Mouse (Mus musculus) embryo, embryonic 11.5 days (tissue): ENCODE data around the gene Rap2c.

Experiments
- DNase-seq: peaks from one replicate; pipeline ENCODE4 v3.0.0-alpha.2; 2012; ENCODE audit warnings: low read depth, low spot score

Gene Rap2c

DNA sequence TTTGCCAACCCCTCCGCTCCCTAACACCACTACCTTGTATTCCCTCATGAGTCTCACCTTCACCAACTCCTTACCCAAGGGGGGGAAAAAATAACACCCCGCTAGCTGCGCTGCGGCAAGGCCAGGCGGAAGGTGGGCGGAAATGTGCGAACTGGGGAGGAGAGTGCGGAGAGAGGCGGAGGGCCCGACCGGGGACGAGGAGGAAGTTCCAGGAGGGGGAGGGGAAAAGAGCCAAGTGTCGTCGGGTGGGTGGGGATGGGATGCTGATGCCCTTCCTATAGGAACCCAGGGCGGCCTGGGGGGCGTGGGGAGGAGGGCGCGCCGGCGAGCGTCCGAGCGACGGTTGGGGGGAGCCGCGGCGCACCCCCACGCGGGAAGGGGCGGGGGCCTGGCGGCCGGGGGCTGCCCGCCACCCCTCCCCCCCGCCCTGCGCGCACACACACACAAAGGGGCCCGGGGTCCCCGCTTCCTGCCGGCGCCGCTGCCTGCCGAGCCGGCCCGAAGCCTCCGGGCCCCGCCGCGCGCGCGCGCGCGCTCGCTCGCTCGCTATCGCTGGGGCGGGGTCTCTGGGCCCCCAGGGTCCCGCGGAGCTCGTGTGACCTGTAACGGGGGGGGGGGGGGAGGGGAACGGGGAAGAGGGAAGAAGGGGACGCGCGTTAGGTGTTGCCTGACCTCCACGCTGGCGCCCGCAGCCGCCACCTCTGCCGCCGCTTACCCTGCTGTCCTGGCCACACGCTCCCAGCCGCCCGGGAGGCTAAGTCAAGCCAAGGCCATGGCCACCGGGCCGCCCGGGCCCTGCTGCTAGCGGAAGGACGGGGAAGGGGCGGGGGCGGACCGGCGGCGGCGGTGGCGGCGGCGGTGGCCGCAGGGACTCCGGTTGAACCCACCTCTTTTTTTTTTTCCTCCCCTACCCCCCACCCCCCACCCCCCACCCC lies at the start of gene Rap2c:
Gene Rap2c, minus strand, starts transcription at position 168 of the 935 bp plus-strand sequence.
- DNase-seq = peak; percentile 71

DNA sequence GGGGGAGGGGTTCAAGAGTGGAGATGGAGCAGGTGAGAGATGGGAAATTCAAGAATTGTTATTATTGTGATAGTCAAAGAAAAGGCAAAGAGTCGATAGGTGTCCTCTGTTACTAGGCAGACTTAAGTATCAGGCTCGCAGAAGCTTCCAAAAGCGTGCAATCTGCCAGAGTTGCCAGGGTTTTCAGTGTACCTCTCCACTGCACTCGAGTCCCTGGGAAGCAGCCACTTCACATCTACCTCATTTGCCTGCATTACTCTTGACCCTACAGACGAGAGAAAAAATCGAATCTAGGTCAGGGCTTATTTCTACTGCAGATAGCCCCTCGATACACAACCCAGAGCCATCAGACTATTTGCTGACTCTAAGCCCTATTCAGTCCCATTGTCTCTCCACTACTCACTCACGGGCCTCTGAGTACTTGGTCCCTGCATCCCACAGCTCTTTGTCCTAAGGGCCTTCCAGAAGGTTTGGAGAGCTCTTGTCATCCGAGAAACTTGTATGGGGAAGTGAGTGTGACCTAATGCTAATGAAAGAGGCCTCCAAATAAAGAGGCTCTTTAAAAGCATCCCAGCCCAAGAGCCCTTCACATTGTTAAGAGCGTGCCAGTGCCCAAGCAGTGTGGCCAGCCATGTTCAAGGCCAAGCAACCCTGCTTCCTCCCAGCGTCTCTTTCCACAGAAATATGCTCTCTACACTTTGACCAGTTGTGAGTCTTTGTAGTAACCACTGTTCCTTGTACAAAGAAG lies 48.9 kb upstream of the Rap2c start:
- DNase-seq = no peak

DNA sequence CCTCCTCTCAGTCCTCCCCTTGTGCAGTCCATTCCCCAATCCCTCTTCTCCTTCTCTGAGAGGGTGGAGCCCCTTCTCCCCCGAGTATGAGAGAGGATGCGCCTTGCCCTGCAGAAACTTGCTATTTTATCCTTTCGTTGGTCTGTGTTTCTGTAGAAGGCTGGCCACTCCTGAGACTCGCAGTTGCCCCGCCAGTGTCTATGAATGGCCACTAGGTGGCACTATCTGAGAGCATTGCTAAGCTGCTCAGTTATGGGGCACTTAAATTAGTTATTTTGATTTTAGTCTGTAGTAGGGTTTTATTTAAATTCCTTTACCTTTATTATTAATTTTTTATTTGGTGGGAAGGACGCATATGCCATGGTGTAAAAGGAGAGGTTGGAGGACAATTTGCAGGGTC lies 48.0 kb upstream of the Rap2c start:
- peak; percentile 34 for DNase-seq

DNA sequence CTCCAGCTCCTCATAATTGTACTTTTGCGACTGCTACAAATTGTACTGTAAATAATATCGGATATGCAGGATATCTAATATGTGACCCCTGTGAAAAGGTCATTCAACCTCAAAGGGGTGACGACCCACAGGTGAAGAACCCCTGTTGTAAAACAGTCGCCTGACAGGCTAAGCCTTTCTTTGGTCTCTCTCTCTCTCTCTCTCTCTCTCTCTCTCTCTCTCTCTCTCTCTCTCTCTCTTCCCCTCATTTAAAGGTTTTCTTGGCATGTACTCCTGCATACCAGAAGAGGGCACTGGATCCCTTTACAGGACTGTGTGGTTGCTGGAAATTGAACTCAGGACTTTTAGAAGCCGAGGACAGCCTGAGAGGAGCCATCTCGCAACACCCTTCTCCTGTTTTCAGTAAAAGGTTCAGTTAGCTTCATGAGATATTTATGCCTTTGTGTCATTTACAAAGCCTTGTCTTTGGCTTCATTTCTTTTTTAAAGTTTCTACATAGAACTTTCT lies 47.4 kb upstream of the Rap2c start:
- DNase-seq = no peak

DNA sequence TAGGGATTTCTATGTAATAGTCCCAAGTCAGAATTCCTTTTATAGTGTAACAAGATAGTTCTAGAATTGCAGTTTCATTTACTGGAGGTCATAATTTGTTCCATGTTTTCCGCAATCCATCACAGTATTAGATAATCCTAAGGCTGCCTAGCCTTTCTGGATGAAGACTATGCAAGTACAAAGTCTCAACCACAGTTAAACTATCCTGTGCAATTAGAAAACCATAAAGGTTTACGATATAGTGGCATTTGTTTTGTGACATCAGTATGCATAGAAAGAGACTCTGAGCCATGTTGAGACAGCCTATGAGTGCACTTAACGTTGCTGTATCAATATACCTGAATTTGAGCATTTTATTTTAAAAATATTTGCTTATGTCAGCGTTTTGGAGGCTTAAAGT lies 42.4 kb upstream of the Rap2c start:
- no peak for DNase-seq

DNA sequence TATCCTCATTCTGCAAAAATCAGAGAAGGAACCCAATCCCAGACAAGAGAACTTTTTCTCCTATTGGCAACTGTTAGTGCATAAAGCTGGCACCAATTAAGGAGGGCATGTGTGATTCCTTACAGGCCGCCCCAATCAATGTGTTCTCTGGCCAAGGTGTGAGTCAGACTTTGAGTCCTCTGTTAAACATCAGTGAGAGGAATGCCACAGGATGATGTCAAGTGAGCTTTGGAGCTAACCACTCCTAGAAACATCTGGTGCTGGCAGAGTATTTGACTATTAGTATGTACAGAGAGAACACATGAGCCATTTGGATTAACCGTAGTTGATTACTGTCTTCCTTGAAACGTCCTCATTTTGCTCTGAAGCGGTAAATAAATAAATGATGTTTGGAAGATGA lies 40.9 kb upstream of the Rap2c start:
- DNase-seq = no peak

DNA sequence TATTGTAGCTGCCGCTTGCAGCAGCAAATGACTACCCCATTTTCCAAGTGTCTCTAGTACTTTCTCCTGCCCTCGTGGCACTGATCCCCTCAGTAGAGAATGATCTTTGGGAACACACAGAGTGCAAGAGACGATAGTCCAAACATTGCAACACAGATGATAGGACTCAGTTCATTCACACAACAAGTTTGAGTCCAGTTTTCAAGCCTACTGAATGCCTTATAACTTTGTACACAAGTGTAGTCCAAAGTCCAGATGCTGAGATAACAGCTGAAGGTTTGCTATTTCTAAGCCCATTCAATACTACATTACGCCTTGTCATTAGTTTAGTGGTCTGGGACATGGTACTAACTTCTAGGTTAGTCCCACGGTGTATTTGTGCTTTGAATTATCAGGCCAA lies 40.5 kb upstream of the Rap2c start:
- DNase-seq = no peak

DNA sequence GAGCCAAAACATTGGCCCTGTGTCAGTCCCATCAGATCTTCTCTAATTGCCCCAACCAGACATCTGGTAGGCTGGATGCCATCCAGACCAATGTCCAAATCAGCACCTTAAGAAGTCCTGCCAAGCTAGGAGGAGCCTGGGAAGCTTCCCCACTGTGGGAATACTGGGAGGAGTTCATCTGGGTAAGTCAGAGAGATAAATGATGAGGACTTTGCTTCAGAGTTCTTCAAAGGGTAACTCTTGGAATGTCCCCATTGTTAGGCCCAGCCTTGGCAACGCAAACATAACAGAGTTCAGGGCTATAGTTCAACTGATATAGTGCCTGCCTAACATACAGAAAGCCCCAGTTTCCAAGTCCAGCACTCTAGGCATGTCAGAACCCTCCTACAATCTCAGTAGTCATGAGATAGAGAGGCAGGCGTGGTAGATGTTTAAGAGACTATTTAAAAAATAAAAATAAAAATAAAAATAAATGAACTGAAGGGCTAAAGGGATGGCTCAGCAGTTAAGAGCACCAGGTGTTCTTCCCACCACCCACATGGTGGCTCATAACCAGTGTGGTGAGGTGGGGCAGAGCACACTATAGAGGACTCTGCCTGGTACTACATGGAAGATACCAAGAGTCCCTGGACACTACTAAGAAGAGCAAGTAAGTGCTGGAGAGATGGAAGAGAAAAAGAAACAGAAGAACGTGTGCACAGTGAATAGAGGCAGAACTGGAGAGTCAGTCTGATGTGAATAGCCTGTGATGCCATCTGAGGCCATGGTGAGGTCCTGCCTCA lies 34.1 kb upstream of the Rap2c start:
- DNase-seq = no peak

DNA sequence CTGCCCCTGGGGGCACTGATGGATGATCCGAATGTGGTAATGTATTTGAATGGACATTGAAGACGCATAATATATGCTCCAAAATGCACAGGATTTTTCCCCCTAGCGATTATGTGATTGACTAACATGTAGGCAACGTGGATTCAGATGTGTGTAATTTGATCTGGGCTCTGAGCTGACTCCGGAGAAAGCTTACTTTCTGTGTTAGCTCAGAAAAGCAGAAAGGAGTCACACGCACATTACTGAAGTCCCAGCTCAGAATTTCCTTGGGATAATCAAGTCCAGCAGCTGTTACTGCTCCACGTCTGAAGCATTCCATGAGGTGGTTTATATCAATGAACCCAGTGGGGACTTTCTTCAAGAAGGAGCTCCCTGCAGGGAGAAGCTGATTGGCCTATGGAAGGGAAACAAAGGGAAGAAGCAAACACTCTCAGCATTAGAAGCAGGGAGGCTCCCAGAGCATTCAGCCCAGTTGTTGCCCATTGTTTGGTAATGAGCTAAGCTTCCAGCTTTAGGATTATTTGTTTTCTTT lies 17.9 kb upstream of the Rap2c start:
- peak; percentile 22 for DNase-seq

DNA sequence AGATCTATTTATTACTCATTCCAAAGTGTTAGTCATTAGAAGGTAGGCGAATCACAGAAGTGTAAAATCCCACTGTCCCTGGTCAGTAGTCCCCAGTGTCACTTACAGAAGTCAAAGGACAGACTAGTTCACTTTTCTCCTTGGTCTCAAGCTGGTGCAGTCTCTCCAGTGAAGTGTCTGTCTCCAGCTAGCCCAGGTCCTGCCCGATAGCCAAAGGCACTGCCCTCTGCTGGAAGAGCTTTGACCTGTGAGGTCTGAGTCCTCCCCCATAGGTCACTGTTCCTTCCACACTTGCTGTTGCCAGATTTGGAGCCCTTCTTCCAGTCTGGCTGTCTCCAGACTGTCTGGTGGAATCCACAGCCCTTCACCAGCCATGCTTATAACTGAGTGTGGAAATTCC lies 2.1 kb upstream of the Rap2c start:
- no peak for DNase-seq

DNA sequence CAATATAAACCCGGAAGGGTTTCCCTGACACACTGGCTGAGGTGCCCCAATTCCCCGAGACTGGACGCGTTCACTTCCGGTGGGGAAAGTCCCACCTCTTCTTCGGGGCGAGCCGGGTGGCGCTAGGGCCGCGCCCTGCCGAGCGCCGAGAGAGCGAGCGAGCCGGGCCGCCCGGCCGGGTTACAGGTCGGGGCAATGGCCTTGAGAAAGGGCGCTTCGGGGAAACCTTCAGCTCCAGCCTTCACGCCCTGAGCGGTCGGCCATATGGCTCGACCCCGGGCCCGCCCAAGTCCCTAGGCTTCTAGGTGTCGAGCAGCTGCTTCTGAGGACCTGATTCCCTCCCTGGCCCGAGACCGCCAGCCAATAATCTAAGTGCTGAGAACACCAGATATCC lies 965 bp upstream of the Rap2c start:
- DNase-seq = peak; percentile 67

DNA sequence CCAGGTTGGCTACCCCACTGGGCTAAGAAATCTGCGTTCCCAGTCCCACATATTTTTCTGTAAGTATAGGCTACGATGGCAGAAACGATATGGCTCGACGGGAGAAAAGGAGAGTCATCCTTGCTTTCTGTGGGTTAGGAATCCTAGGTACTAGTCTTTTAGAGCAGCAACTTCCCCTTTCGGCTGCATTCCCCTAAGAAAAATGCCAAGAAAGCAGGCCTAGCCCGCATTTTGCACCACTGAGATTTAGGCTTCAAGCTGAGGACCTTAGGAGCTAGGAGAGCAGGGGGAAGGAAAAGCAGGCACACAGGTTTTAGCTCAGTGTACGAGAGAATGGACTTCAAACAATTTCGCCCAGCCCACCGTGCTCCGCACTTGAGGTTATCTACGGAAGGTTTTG lies 892 bp downstream of the Rap2c start:
- DNase-seq = no peak

DNA sequence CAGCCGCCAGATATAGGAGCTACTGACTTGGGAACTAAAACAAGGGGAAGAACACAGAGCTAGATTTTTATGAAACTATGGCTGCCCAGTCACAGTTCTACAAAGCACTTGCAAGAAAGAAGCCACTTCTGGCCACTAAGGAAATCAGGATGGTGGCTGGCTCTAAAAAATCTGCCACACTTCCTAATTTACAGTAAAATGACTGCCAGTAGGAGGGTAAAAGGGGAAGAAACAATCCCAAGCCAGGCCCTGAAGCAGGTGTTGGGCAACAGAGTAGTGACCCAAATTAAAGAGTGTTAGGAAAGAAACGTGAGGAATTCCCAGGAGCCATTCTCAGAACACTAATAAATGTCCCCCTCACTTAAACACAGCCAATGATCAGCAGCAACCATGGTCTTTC lies 5.5 kb downstream of the Rap2c start:
- DNase-seq = no peak

DNA sequence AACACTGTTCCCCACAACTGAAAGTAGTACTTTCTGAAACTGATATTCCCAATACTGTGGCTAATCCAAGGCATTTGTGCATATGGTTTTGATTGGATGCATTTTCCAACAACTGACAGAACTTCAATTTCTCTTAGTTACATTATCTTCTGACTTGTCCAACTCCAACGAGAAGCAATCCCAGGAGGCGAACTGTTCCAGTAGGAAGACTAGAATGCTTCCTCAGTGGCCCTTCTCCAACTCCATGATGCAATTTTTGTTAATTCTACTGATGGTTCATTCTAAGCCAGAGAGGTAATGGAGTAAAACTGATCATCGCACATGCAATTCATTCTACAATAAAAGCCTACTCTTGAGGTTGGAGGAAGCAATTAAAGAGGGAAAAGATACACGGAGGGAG lies 7.5 kb downstream of the Rap2c start:
- DNase-seq = no peak

DNA sequence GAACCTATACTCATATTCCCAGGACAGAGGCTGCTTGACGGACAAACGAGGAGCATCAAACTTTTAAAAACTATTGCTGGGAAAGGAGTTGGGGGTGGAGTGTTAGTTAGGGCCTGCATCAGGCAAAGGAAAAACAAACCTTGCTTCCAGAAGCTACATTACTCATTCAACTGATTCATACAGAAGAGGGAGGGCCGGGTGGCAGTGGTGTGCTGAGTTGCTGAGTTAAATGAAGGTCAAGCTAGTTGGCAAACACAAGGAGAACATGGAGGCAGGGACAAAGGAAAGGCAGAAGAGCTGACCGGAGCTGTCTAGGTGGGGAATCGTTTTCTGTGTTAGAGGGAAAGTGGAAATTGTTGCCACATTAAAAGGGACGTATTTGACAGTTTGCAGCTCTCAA lies 17.0 kb downstream of the Rap2c start:
- DNase-seq = no peak

DNA sequence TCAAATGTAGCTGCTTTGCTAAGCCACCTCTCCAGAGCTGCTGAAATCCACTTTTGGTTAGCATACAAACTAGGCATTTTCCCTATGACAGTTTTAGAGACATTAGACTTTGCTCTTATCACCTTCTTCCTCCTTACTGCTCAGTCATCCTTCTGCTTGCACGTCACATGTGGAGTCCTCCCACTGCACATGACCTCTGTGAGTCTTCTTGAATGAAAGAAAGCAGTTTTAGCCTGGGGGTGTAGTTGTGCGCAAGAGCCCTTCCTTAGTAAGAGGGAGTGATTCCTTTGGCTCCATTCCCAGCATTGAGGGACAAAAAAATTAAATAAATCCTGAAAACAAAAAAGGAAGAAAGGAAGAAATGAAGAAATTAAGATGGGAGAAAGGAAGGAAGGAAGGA lies 22.5 kb downstream of the Rap2c start:
- DNase-seq = no peak

DNA sequence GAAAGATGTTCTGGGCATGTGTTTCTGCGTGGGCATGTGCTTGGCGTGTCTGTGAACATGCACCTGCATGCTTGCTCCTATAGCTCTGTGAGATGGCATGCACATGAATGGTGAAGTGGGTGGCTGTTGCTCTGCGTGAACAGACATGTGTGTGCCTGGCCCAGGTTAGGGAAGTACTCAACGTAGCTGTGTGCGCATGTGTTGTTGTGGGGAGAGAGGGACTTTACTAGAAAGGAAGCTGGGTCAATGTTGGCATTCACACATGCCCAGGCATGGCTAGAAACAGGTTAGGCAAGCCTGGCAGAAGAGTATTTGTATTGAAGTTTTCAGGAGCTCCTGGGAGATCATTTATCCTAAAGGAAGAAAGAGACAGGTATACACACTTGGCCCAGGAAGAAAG lies 26.5 kb downstream of the Rap2c start:
- no peak for DNase-seq

DNA sequence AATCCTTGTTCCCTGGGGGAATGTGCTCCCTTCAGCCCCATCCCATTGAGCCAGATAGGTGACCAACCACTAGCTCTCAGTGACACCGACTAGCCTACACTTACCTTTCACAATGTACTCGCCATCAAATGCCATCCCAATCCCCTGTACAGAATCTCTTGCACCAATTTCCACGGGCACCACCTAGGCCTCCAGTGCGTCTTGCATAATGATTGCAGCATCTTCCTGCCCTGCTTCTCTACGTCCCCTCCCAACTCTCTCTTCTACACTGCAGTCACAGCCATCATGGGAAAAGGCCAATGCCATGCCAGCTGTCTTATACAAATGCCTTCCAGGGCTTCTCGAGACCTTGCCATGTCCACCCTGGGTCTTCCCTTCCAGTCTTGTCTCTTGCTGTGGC lies 27.9 kb downstream of the Rap2c start:
- DNase-seq = no peak

DNA sequence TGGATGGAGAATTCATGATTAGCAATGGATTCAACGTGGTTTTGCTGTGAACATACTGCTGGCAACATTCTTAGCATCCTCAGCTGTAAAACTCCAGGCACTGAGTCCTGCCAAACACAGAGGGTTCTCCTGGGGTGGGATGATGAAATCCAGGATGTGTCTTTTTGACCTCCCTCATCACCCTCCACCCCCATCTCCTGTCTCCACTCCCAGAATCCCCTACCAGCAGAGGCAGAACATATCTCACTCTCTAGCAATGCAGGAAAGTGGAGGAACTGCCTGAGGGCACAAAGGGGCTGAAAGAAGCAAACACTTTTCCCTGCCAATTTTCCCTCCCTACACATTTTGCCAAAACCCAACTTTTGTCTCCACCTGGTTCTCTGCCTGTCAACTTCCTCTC lies 29.2 kb downstream of the Rap2c start:
- DNase-seq = no peak

DNA sequence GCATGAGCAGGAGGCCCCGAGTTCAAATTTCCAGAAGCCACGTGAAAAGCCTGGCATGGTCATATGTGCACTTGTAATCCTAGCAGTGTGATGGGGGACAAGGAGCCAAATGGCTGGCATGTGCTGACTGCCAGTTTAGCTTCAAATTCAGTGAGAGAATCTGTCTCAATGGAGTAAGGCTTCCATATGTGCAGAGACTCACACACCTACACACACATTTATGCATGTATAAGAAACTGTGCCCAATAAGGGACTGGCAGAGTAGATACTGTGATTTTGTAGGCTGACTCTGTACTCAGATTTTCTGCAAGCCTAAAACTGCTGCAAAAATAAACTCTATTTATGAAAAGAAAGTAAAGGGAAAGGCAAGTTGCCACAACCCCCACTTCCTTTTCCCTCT lies 39.4 kb downstream of the Rap2c start:
- no peak for DNase-seq

DNA sequence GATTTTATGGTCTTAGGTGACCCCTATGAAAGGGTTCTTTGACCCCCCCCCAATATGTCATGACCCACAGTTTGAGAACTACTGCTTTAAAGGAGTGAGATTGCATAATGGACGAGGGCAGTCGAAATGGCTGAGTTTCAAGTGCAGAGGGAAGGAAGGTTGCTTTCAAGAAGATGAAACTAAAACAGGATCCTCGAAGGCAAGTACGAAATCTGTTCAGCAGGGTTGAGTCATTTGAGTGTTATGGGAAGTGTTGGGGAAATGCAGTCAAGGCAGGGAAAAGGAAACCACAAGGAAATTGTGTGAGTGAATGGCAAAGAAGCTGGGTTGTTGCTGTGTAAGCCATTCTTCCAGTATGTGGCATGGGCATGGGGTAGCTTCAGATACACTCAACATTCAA lies 45.7 kb downstream of the Rap2c start:
- DNase-seq = no peak

DNA sequence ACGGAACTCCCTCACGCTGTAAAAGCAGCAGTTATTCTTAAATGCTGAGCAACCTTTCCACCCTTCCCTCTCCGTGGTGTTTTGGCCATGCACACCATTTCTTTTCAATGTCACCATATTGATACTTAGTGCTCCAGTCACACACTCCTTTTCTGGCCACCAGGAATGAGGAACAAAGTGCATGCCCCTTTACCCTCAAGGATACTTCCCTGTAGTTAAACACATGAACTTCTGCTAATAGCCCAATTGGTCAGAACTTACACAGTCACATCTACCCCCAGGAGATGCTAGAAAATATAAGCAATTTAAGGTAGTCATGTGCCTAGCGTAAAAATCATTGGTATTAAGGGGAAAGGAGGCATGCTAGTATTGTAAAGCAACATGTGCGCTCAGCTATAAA lies 47.9 kb downstream of the Rap2c start:
- DNase-seq = no peak
